Mouse (Mus musculus) cerebellum, adult 2 months (tissue): ENCODE measurements around the gene Clasrp.

Source experiments
- CTCF ChIP-seq: fragments of 200-500 bp; IDR thresholded peaks from 2 replicates; pipeline ENCODE4 v1.5.1; 2011; ENCODE audit warnings: low read depth, mild to moderate bottlenecking, control low read depth, low read length, moderate library complexity, borderline replicate concordance; ENCODE audit not compliant: insufficient read depth
- POLR2A ChIP-seq: fragments of 200-500 bp; IDR thresholded peaks from 2 replicates; pipeline ENCODE4 v1.6.1; 2011; ENCODE audit warnings: low read length, control low read depth, borderline replicate concordance; ENCODE audit not compliant: insufficient read depth

GRCm38 (mm10) chr7:19593061-19593730 lies 11.1 kb downstream of the Clasrp start:
- TF ChIP-seq CTCF, result no peak
- TF ChIP-seq POLR2A, result no peak
